ENCODE assay signal across 9 mouse cellular contexts in the genomic region with DNA sequence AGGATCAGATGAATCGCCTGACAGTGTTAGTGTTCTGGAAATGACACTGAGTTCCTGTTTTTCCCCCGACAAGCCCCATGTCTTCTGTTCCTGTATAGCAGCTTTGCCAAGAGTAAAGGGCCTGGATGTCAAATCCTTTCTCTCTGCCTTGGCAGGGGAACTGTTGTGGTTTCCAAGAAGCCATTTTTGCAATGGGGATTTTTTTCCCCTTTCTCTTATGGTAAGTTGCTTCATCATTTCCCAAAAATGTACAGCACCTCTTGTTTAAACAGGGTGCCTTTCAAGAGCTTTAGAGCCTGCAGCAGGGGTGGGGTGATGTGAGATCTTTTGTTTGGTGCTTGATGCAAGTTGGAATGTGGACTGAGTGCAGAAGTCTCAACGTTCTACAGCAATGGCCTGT.
DNase-seq lines count a peak whose midpoint lies in the region; ATAC-seq and TF ChIP-seq lines count a peak whose summit lies in the region.
"Had no signal": no experiment of that assay in that cellular context is flagged by ENCODE, and none has a peak within 500 bp of the region (broad histone marks: within the 10 kb centered on the region; RNA-seq: fewer than 3 reads in every experiment).

No protein-coding gene starts in this region.

- no peak overlapping the region for H3K9ac ChIP-seq in embryonic facial prominence, embryonic 14.5 days (ENCODE audit: low read depth, low read length)
- H3K9ac ChIP-seq in midbrain, postnatal 0 days (replicated peaks; ENCODE audit: low read length, poor library complexity, severe bottlenecking): no peak overlapping the region
- no peak overlapping the region for H3K9ac ChIP-seq in midbrain, embryonic 11.5 days (ENCODE audit: low read length)
- no peak overlapping the region for H3K9ac ChIP-seq in stomach, postnatal 0 days (ENCODE audit: low read length)

- H3K4me3 ChIP-seq in embryonic facial prominence, embryonic 14.5 days (ENCODE audit: low read depth, low read length): no peak overlapping the region
- H3K4me3 ChIP-seq in embryonic facial prominence, embryonic 10.5 days: no peak overlapping the region
- H3K4me3 ChIP-seq in midbrain, postnatal 0 days (ENCODE audit: low read depth, low read length): no peak overlapping the region
- H3K4me3 ChIP-seq in midbrain, embryonic 11.5 days (ENCODE audit: low read depth, low read length): no peak overlapping the region
- no peak overlapping the region for H3K4me3 ChIP-seq in stomach, postnatal 0 days (ENCODE audit: low read depth, low read length)

- no peak for TF ChIP-seq EP300 in stomach, postnatal 0 days (optimal IDR thresholded peaks at IDR 0.05)

- H3K4me1 ChIP-seq in embryonic facial prominence, embryonic 14.5 days (ENCODE audit: control insufficient read depth, insufficient read depth, low read length): no peaks in the 10 kb centered on the region
- peaks cover 8% of the 10 kb centered on the region; the same call in 1 of the 2 replicates for H3K4me1 ChIP-seq in embryonic facial prominence, embryonic 10.5 days
- no peaks in the 10 kb centered on the region for H3K4me1 ChIP-seq in midbrain, postnatal 0 days (ENCODE audit: insufficient read depth, low read length)
- peaks cover 17% of the 10 kb centered on the region for H3K4me1 ChIP-seq in midbrain, embryonic 11.5 days (ENCODE audit: control insufficient read depth, insufficient read depth, low read length)
- H3K4me1 ChIP-seq in stomach, postnatal 0 days (replicated peaks; ENCODE audit: control insufficient read depth, insufficient read depth): peaks cover 5% of the 10 kb centered on the region; the same call in 1 of the 2 replicates

- H3K27ac ChIP-seq in embryonic facial prominence, embryonic 14.5 days (replicated peaks; ENCODE audit: low read depth, low read length): peak overlapping the region; percentile 53
- no peak overlapping the region for H3K27ac ChIP-seq in embryonic facial prominence, embryonic 10.5 days (replicated peaks)
- no peak overlapping the region for H3K27ac ChIP-seq in midbrain, postnatal 0 days (ENCODE audit: low read depth, low read length)
- no peak overlapping the region for H3K27ac ChIP-seq in midbrain, embryonic 11.5 days (ENCODE audit: low read depth, low read length)
- H3K27ac ChIP-seq in stomach, postnatal 0 days (replicated peaks): peak overlapping the region; percentile 3; the same call in 1 of the 2 replicates

- DNase-seq in embryonic facial prominence, embryonic 14.5 days (ENCODE audit: low spot score): peak; percentile 72
- DNase-seq in embryonic facial prominence, embryonic 10.5 days (ENCODE audit: low spot score): no peak
- DNase-seq in midbrain, postnatal 0 days (ENCODE audit: low spot score): peak; percentile 42
- DNase-seq in midbrain, embryonic 11.5 days (ENCODE audit: low spot score, missing footprints): no peak
- peak; percentile 53 for DNase-seq in kidney, postnatal 14 days
- DNase-seq in stomach, postnatal 0 days (ENCODE audit: low spot score): no peak
- DNase-seq in spleen, postnatal 10 days (ENCODE audit: low spot score in 2 of 2): no peak
- no peak for DNase-seq in right cerebral cortex, adult 18-20 months

- 57% methylated on average over 3 of the region's 3 CpGs for WGBS in embryonic facial prominence, embryonic 14.5 days
- WGBS in embryonic facial prominence, embryonic 10.5 days: 79% methylated on average over 3 of the region's 3 CpGs
- WGBS in midbrain, postnatal 0 days: 58% methylated on average over 3 of the region's 3 CpGs
- 80% methylated on average over 3 of the region's 3 CpGs for WGBS in midbrain, embryonic 11.5 days
- WGBS in stomach, postnatal 0 days: 14% methylated on average over 3 of the region's 3 CpGs

- 0 out of 2 replicates have a peak, but pooled peaks cover 4% of the 10 kb centered on the region for H3K36me3 ChIP-seq in embryonic facial prominence, embryonic 14.5 days (ENCODE audit: control insufficient read depth, insufficient read depth, low read length)
- no peaks in the 10 kb centered on the region for H3K36me3 ChIP-seq in embryonic facial prominence, embryonic 10.5 days (replicated peaks)
- no peaks in the 10 kb centered on the region for H3K36me3 ChIP-seq in midbrain, postnatal 0 days (ENCODE audit: insufficient read depth, low read length)
- no peaks in the 10 kb centered on the region for H3K36me3 ChIP-seq in midbrain, embryonic 11.5 days (ENCODE audit: control insufficient read depth, insufficient read depth, low read length)
- no peaks in the 10 kb centered on the region for H3K36me3 ChIP-seq in stomach, postnatal 0 days (ENCODE audit: control insufficient read depth, insufficient read depth, low read length)

- no peak for ATAC-seq in embryonic facial prominence, embryonic 14.5 days (ENCODE audit: low read depth)
- ATAC-seq in midbrain, postnatal 0 days (ENCODE audit: low FRiP score): no peak
- ATAC-seq in midbrain, embryonic 11.5 days (ENCODE audit: low FRiP score): no peak
- no peak for ATAC-seq in stomach, postnatal 0 days (ENCODE audit: low FRiP score, low TSS enrichment)
- ATAC-seq: forebrain, embryonic 16.5 days had no signal

- no peak overlapping the region for H3K4me2 ChIP-seq in embryonic facial prominence, embryonic 14.5 days (ENCODE audit: low read depth, low read length)
- H3K4me2 ChIP-seq in midbrain, postnatal 0 days (ENCODE audit: low read depth, low read length, poor library complexity, severe bottlenecking): no peak overlapping the region
- no peak overlapping the region for H3K4me2 ChIP-seq in midbrain, embryonic 11.5 days
- no peak overlapping the region for H3K4me2 ChIP-seq in stomach, postnatal 0 days (replicated peaks; ENCODE audit: low read depth)

- H3K27me3 ChIP-seq in embryonic facial prominence, embryonic 14.5 days (replicated peaks; ENCODE audit: control insufficient read depth, insufficient read depth, low read length): no peaks in the 10 kb centered on the region
- H3K27me3 ChIP-seq in embryonic facial prominence, embryonic 10.5 days (replicated peaks; ENCODE audit: low read depth, poor library complexity, severe bottlenecking): no peaks in the 10 kb centered on the region
- H3K27me3 ChIP-seq in midbrain, postnatal 0 days (ENCODE audit: insufficient read depth, low read length): no peaks in the 10 kb centered on the region
- no peaks in the 10 kb centered on the region for H3K27me3 ChIP-seq in midbrain, embryonic 11.5 days (ENCODE audit: control insufficient read depth, insufficient read depth, low read length)
- no peaks in the 10 kb centered on the region for H3K27me3 ChIP-seq in stomach, postnatal 0 days (ENCODE audit: control insufficient read depth, insufficient read depth, low read length)

- no peaks in the 10 kb centered on the region for H3K9me3 ChIP-seq in embryonic facial prominence, embryonic 14.5 days (ENCODE audit: control insufficient read depth, low read length)
- H3K9me3 ChIP-seq in embryonic facial prominence, embryonic 10.5 days: no peaks in the 10 kb centered on the region
- H3K9me3 ChIP-seq in midbrain, postnatal 0 days (ENCODE audit: low read length): no peaks in the 10 kb centered on the region
- H3K9me3 ChIP-seq in midbrain, embryonic 11.5 days (ENCODE audit: control insufficient read depth, low read length): no peaks in the 10 kb centered on the region
- H3K9me3 ChIP-seq in stomach, postnatal 0 days (ENCODE audit: control insufficient read depth, low read length): no peaks in the 10 kb centered on the region

- no peak for TF ChIP-seq CTCF in midbrain, postnatal 0 days (IDR thresholded peaks at IDR 0.05)
- TF ChIP-seq CTCF in stomach, postnatal 0 days (IDR thresholded peaks at IDR 0.05; ENCODE audit: low read depth): no peak

Comparison
In these comparisons a context has a peak if more than half of its experiments do, and no peak if none do; other contexts are left out.
1. DNase-seq: peak in embryonic facial prominence, embryonic 14.5 days (single experiment), midbrain, postnatal 0 days (single experiment) and kidney, postnatal 14 days (single experiment); none in embryonic facial prominence, embryonic 10.5 days (single experiment), midbrain, embryonic 11.5 days (single experiment), stomach, postnatal 0 days (single experiment), spleen, postnatal 10 days (0 of 2) and right cerebral cortex, adult 18-20 months (single experiment).
2. H3K27ac ChIP-seq: peak in embryonic facial prominence, embryonic 14.5 days (single experiment) and stomach, postnatal 0 days (single experiment); none in embryonic facial prominence, embryonic 10.5 days (single experiment), midbrain, postnatal 0 days (single experiment) and midbrain, embryonic 11.5 days (single experiment).